Mouse (Mus musculus) liver, embryonic 15.5 days (tissue): ENCODE results near the gene C1rl. TPM values are rescaled to one million over a fixed set of nuclear protein-coding genes. Genes with fewer than 3 reads are reported as not detected.
"Not testable (repeated sequence)": the region's sequence is repeated elsewhere in the genome, so short reads cannot be mapped to it uniquely, and the experiment has no call there.

Experiments used
- ATAC-seq: fragments of 200-750 bp; cut with Nextera tagmentation; 2 replicates; pipeline ENCODE4 v1.8.0; 2017; ENCODE audit warnings: moderate number of reproducible peaks, mild to moderate bottlenecking, moderate library complexity; ENCODE audit not compliant: insufficient read depth
- H3K27ac ChIP-seq: fragments of 300-500 bp; sonication (generic); replicated peaks from 2 replicates; pipeline ENCODE4 v1.5.1; 2015; ENCODE audit warnings: mild to moderate bottlenecking, inconsistent platforms
- H3K27me3 ChIP-seq: fragments of 300-500 bp; sonication (generic); 2 replicates; pipeline ENCODE4 v1.6.1; 2015; ENCODE audit warnings: mild to moderate bottlenecking, inconsistent platforms
- H3K36me3 ChIP-seq: fragments of 300-500 bp; sonication (generic); replicated peaks from 2 replicates; pipeline ENCODE4 v1.6.1; 2015; ENCODE audit warnings: moderate library complexity, mild to moderate bottlenecking, inconsistent platforms
- H3K4me1 ChIP-seq: fragments of 300-500 bp; sonication (generic); replicated peaks from 2 replicates; pipeline ENCODE4 v1.6.1; 2015; ENCODE audit warnings: inconsistent platforms
- H3K4me2 ChIP-seq: fragments of 300-500 bp; sonication (generic); 2 replicates; pipeline ENCODE4 v1.6.1; 2015; ENCODE audit warnings: moderate library complexity, mild to moderate bottlenecking, inconsistent platforms
- H3K4me3 ChIP-seq: fragments of 300-500 bp; sonication (generic); replicated peaks from 2 replicates; pipeline ENCODE4 v1.5.1; 2015; ENCODE audit warnings: mild to moderate bottlenecking, inconsistent platforms
- H3K9ac ChIP-seq: fragments of 300-500 bp; sonication (generic); 2 replicates; pipeline ENCODE4 v1.6.1; 2015; ENCODE audit warnings: moderate library complexity, mild to moderate bottlenecking, inconsistent platforms
- H3K9me3 ChIP-seq: fragments of 300-500 bp; sonication (generic); replicated peaks from 2 replicates; pipeline ENCODE4 v1.6.1; 2016; ENCODE audit warnings: inconsistent platforms
- WGBS: fragments of 180-500 bp; shearing (Covaris S2); methylation state at CpG from one replicate; pipeline ENCODE4 v1.1.7; 2015; ENCODE audit warnings: mixed read lengths; ENCODE audit not compliant: insufficient replicate concordance; 5-methylcytosine and 5-hydroxymethylcytosine counted together
- polyA plus RNA-seq: library from polyadenylated mRNA; unstranded; fragments of >200 nt; fragmentation: Nextera tagmentation; extraction: Ambion mirVana; gene quantifications from 2 replicates; pipeline ENCODE4 v1.2.1, GENCODE M21; 2015

C1rl gene
- polyA plus RNA-seq, 1 experiment from 2014 or later, result 11.2 TPM

- no peak for ATAC-seq
- no peaks in the 10 kb centered on the region for H3K27me3 ChIP-seq
- no peaks in the 10 kb centered on the region for H3K36me3 ChIP-seq
- H3K27ac ChIP-seq, result no peak overlapping the region
- 64% methylated on average over 6 of the region's 6 CpGs for WGBS
- peaks cover 10% of the 10 kb centered on the region; the same call in 1 of the 2 replicates for H3K4me1 ChIP-seq
- H3K9me3 ChIP-seq, result no peaks in the 10 kb centered on the region
- no peak overlapping the region for H3K4me2 ChIP-seq
- no peak overlapping the region for H3K4me3 ChIP-seq
- H3K9ac ChIP-seq, result no peak overlapping the region
Measured at GRCm38 (mm10) chr6:124506991-124507390, 14.1 kb downstream of the C1rl start.

DNA sequence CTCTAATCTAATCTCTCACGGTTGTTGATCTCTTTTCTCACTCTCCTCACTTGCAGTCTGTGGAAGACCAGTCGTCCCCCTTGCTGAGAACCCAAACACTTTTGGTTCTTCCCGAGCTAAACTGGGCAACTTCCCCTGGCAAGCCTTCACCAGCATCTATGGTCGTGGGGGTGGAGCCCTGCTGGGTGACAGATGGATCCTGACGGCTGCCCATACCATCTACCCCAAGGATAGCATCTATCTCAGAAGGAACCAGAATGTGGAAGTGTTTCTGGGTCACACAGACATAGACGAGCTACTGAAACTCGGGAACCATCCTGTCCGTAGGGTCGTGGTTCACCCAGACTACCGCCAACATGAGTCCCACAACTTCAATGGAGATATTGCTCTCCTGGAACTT is 15.4 kb downstream of the C1rl start:
- Histone ChIP-seq H3K4me2 (no peak overlapping the region), H3K9me3 (no peaks in the 10 kb centered on the region), H3K27me3 (no peaks in the 10 kb centered on the region), H3K27ac (no peak overlapping the region), H3K4me3 (no peak overlapping the region), H3K36me3 (no peaks in the 10 kb centered on the region), H3K9ac (no peak overlapping the region), H3K4me1 (peaks cover 16% of the 10 kb centered on the region; the same call in 1 of the 2 replicates)
- ATAC-seq, result no peak
- whole genome bisulfite sequencing, result 54% methylated on average over 10 of the region's 10 CpGs

DNA sequence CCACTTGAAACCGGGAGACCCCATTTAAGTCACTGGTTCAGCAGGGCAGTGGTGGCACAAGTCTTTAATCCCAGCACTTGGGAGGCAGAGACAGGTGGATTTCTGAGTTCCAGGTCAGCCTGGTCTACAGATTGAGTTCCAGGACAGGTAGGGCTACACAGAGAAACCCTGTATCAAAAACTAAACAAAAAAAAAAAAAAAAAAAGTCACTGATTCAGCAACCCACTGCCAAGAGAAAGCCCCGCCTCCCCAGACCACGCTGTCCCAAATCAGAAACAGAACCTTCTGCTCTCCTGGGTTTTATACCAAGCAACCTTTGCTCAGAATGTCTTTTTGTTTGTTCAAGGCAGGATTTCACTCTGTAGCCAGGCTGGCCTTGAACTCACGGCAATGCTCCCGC is 16.3 kb downstream of the C1rl start:
- not testable (repeated sequence) for H3K9ac ChIP-seq, H3K27ac ChIP-seq, H3K27me3 ChIP-seq, H3K4me2 ChIP-seq, ATAC-seq, H3K36me3 ChIP-seq, H3K9me3 ChIP-seq, H3K4me3 ChIP-seq
- 65% methylated on average over 5 of the region's 5 CpGs for WGBS
- peaks cover 11% of the 10 kb centered on the region; the same call in 1 of the 2 replicates for H3K4me1 ChIP-seq

- Histone ChIP-seq H3K27ac (no peak overlapping the region), H3K4me2 (no peak overlapping the region), H3K27me3 (no peaks in the 10 kb centered on the region), H3K4me1 (peaks cover 9% of the 10 kb centered on the region; the same call in 1 of the 2 replicates), H3K4me3 (no peak overlapping the region), H3K36me3 (no peaks in the 10 kb centered on the region), H3K9me3 (no peaks in the 10 kb centered on the region), H3K9ac (no peak overlapping the region)
- no peak for ATAC-seq
- WGBS, result 43% methylated on average over 6 of the region's 6 CpGs
Measured at GRCm38 (mm10) chr6:124511936-124512335, 19.0 kb downstream of the C1rl start.

GRCm38 (mm10) chr6:124512355-124512836 is 19.5 kb downstream of the C1rl start, which contains the start of gene C1ra:
Gene C1ra (plus strand): TSS chr6:124512405.
- H3K9ac ChIP-seq, result no peak within 1 kb of the TSS
- peak within 1 kb of the TSS; percentile 46 for H3K4me2 ChIP-seq
- no peak for ATAC-seq
- H3K4me1 ChIP-seq, result peaks cover 9% of the 10 kb centered on the region; the same call in 1 of the 2 replicates
- H3K36me3 ChIP-seq, result no peaks in the 10 kb centered on the region
- no peak within 1 kb of the TSS for H3K27ac ChIP-seq
- WGBS, result 2% methylated on average over 6 of the region's 6 CpGs
- no peaks in the 10 kb centered on the region for H3K9me3 ChIP-seq
- no peaks in the 10 kb centered on the region for H3K27me3 ChIP-seq
- H3K4me3 ChIP-seq, result peak within 1 kb of the TSS; percentile 34; the same call in 1 of the 2 replicates

DNA sequence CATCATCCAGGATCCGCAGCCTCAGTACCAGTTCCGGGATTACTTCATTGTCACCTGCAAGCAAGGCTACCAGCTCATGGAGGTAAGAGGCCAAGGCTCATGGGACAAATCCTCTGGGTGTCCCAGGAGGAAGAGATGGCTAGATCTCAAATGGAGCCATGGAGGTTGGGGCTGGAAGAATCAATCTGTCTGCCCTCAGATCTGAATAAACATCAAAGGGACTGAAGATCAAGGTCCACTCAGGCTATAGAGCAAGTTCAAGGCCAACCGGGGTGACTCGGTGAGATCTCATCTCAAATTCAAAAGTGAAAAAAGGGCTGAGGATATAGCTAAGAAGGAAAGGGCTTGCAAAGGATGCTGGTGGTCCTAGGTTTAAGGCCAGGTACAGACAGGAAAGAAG is 24.8 kb downstream of the C1rl start:
- not testable (repeated sequence) for H3K27ac ChIP-seq, H3K4me1 ChIP-seq, H3K9me3 ChIP-seq, H3K4me3 ChIP-seq, H3K4me2 ChIP-seq, ATAC-seq, H3K36me3 ChIP-seq, H3K9ac ChIP-seq, H3K27me3 ChIP-seq
- WGBS, result 76% methylated on average over 4 of the region's 4 CpGs

GRCm38 (mm10) chr6:124522082-124522481 is 29.2 kb downstream of the C1rl start:
- H3K9ac ChIP-seq, H3K9me3 ChIP-seq, H3K27ac ChIP-seq, ATAC-seq, H3K36me3 ChIP-seq, H3K4me1 ChIP-seq, H3K27me3 ChIP-seq, H3K4me2 ChIP-seq, H3K4me3 ChIP-seq: not testable (repeated sequence)
- 54% methylated on average over 7 of the region's 7 CpGs for WGBS

- Histone ChIP-seq H3K4me3 (no peak overlapping the region), H3K27ac (peak overlapping the region; percentile 61), H3K36me3 (no peaks in the 10 kb centered on the region), H3K9ac (no peak overlapping the region), H3K27me3 (no peaks in the 10 kb centered on the region), H3K4me2 (no peak overlapping the region), H3K9me3 (no peaks in the 10 kb centered on the region), H3K4me1 (no peaks in the 10 kb centered on the region)
- peak; percentile 40; the same call in 1 of the 2 replicates for ATAC-seq
- WGBS, result 31% methylated on average over 3 of the region's 3 CpGs
Measured at GRCm38 (mm10) chr6:124527881-124528280, 35.0 kb downstream of the C1rl start.

DNA sequence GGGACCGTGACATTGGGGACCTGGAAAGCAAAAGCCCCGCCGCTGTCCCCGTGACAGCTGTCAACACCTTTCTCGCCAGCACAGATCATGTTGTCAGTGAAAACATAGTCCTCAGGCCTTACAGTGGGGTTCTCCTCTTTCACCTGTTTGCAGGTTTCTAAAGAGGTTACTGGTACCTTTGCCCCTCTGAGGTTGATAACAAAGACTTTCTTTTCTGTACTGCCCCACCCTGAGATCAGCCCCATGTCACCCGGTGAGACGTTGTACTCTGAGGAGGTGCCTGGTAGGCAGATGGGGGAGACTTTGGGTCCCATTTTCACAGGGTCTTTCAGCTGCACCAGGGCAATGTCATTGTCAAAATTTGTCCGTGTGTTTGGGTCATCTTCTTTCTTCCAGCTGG is 38.2 kb downstream of the C1rl start:
- WGBS, result 71% methylated on average over 8 of the region's 8 CpGs
- no peaks in the 10 kb centered on the region for H3K27me3 ChIP-seq
- H3K4me1 ChIP-seq, result no peaks in the 10 kb centered on the region
- H3K4me3 ChIP-seq, result no peak overlapping the region
- no peak overlapping the region for H3K27ac ChIP-seq
- no peak overlapping the region for H3K9ac ChIP-seq
- H3K36me3 ChIP-seq, result no peaks in the 10 kb centered on the region
- no peak for ATAC-seq
- H3K4me2 ChIP-seq, result no peak overlapping the region
- H3K9me3 ChIP-seq, result no peaks in the 10 kb centered on the region

GRCm38 (mm10) chr6:124536125-124536829 is 43.4 kb downstream of the C1rl start:
- not testable (repeated sequence) for H3K4me3 ChIP-seq, ATAC-seq, H3K27ac ChIP-seq, H3K9me3 ChIP-seq, H3K36me3 ChIP-seq, H3K4me1 ChIP-seq, H3K4me2 ChIP-seq, H3K27me3 ChIP-seq, H3K9ac ChIP-seq
- 34% methylated on average over 8 of the region's 8 CpGs for WGBS

- ATAC-seq, H3K9me3 ChIP-seq, H3K4me1 ChIP-seq, H3K36me3 ChIP-seq, H3K4me3 ChIP-seq, H3K27me3 ChIP-seq, H3K9ac ChIP-seq, H3K27ac ChIP-seq: not testable (repeated sequence)
- 46% methylated on average over 2 of the region's 2 CpGs for WGBS
- peak overlapping the region; percentile 27 for H3K4me2 ChIP-seq
Measured at GRCm38 (mm10) chr6:124541176-124541575, 48.3 kb downstream of the C1rl start.

GRCm38 (mm10) chr6:124542284-124542683 is 49.4 kb downstream of the C1rl start, which contains the start of gene C1s1:
Gene C1s1 (minus strand): TSS chr6:124542359.
- not testable (repeated sequence) for H3K9me3 ChIP-seq, H3K9ac ChIP-seq, H3K27ac ChIP-seq, H3K36me3 ChIP-seq, H3K4me1 ChIP-seq, H3K27me3 ChIP-seq
- peak; percentile 74 for ATAC-seq
- H3K4me3 ChIP-seq, result peak within 1 kb of the TSS; percentile 8; the same call in 1 of the 2 replicates
- 0% methylated on average over 1 of the region's 1 CpGs for WGBS
- peak within 1 kb of the TSS; percentile 27 for H3K4me2 ChIP-seq
